Mouse (Mus musculus) G1E (cell line): Measurements from ENCODE around the gene Cdc42bpa. TPM values are rescaled to one million over a fixed set of nuclear protein-coding genes. Genes with fewer than 3 reads are reported as not detected.
A peak's percentile ranks its signal among the peaks of the same experiment; 100 is the strongest.

Source experiments
- ATAC-seq: 2 replicates; pipeline ENCODE4 v1.8.0; 2016; ENCODE audit warnings: mild to moderate bottlenecking; ENCODE audit not compliant: insufficient number of reproducible peaks, poor library complexity, low FRiP score, severe bottlenecking; ENCODE audit errors: extremely low read depth
- DNase-seq: peaks from one replicate; pipeline ENCODE4 v3.0.0; 2012; ENCODE audit warnings: low spot score
- H3K27me3 ChIP-seq: 2 replicates; pipeline ENCODE4 v1.6.1; 2012; ENCODE audit warnings: mild to moderate bottlenecking, low read length, inconsistent platforms; ENCODE audit not compliant: insufficient read depth
- H3K36me3 ChIP-seq: replicated peaks from 2 replicates; pipeline ENCODE3; 2012; ENCODE audit warnings: mild to moderate bottlenecking, inconsistent platforms
- H3K4me1 ChIP-seq: 2 replicates; pipeline ENCODE4 v1.6.1; 2012; ENCODE audit warnings: low read depth, low read length, inconsistent platforms, mixed read lengths; ENCODE audit not compliant: insufficient read depth
- H3K4me3 ChIP-seq: 2 replicates; pipeline ENCODE4 v1.5.1; 2012; ENCODE audit warnings: low read depth, mild to moderate bottlenecking, inconsistent platforms, low read length, moderate library complexity, mixed read lengths
- H3K9me3 ChIP-seq: replicated peaks from 2 replicates; pipeline ENCODE4 v1.6.1; 2012; ENCODE audit warnings: inconsistent platforms
- CTCF ChIP-seq: IDR thresholded peaks from 2 replicates; pipeline ENCODE4 v1.5.1; 2012; ENCODE audit warnings: low read depth, low read length, inconsistent platforms, mixed read lengths
- GATA1 ChIP-seq: IDR thresholded peaks from 2 replicates; pipeline ENCODE4 v1.6.1; 2012; ENCODE audit warnings: borderline replicate concordance, low read length, inconsistent platforms, mixed read lengths
- GATA2 ChIP-seq: IDR thresholded peaks from 2 replicates; pipeline ENCODE4 v1.6.1; 2012; ENCODE audit warnings: low read depth, low read length, inconsistent platforms, borderline replicate concordance
- POLR2AphosphoS5 ChIP-seq: IDR thresholded peaks from 2 replicates; pipeline ENCODE4 v1.6.1; 2012; ENCODE audit warnings: low read depth, low read length, inconsistent platforms; ENCODE audit not compliant: insufficient replicate concordance
- TAL1 ChIP-seq: conservative IDR thresholded peaks from 2 replicates; pipeline ENCODE4 v1.6.1; 2012; ENCODE audit warnings: low read depth, low read length, inconsistent platforms, mixed read lengths
- polyA plus RNA-seq: library from polyadenylated mRNA; stranded (reverse); fragments of >175 nt; gene quantifications from 2 replicates; pipeline ENCODE4 v1.2.3, GENCODE M21; 2012
- total RNA-seq, 2 experiments: library from RNA; stranded (forward) in 1 of 2; stranded (reverse) in 1 of 2; fragments of 200-1000 nt in 1 of 2; fragments of >200 nt in 1 of 2; fragmentation: Nextera tagmentation in 1 of 2; gene quantifications; 2 replicates each; pipeline ENCODE4 v1.2.3; 2014 to 2017

Gene Cdc42bpa
- total and polyA plus RNA-seq, 3 experiments, result 8.2 to 90.0 (median 28.2) TPM

DNA sequence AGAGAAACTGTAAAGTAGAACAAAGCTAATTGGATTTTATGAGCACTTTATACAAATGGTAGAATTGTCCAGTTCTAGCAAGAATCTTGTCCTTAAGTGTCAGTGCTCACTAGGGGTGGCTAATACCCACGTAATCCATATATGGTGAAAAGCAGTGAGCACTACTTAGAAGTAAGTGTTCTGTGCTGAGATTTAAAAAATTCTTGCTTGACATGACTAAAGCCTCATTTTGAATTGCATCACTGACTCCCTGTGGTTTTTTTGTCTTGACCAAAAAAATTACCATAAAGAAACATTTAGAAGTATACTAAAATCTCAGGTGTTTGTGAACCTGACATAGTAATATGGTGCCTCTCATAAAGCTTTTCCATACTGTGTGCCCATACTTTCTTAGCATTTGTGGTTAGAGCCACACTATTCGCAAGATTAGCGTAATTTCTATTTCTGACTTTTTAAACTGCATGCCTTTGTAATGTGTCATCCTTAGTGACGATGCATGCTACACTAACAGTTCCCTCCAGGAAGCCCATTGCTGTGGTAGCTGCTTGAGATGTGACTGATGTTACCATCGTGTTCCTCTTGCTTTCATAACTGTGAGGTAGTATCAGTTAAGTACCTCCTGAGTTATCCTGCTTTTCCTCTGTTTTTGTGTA, 9.6 kb downstream of the Cdc42bpa start:
- peaks cover 11% of the 10 kb centered on the region for H3K36me3 ChIP-seq
- no peak overlapping the region for H3K4me3 ChIP-seq
- peaks cover 10% of the 10 kb centered on the region for H3K4me1 ChIP-seq
- H3K27me3 ChIP-seq, result no peaks in the 10 kb centered on the region
- no peak for DNase-seq
- no peak for ATAC-seq
- TF ChIP-seq TAL1 (no peak), GATA2 (no peak), GATA1 (no peak), CTCF (no peak), POLR2AphosphoS5 (no peak)
- no peaks in the 10 kb centered on the region for H3K9me3 ChIP-seq

DNA sequence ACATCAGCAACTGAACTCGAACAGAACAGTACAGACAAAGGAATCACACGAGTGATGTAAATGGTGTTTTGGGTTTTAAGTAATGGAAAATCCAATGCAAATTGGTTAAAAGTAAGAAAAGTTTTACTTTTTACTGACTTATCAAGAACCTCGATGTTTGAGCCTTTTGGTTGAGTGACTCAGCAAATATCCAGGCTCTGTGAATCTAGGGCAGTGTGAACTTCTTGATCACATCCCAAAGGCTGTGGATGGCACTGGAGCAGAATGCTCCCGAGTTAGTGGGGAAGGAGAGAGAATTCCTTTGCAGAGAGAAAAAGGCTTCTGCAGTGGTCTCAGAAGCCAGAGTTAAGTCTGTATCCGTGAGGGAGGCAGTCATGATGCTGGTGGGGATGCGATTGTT, 14.7 kb downstream of the Cdc42bpa start:
- H3K27me3 ChIP-seq, result no peaks in the 10 kb centered on the region
- H3K36me3 ChIP-seq, result peaks cover 11% of the 10 kb centered on the region
- ATAC-seq (no peak), DNase-seq (no peak)
- H3K4me1 ChIP-seq, result peaks cover 23% of the 10 kb centered on the region
- H3K4me3 ChIP-seq, result no peak overlapping the region
- no peak for TF ChIP-seq TAL1
- no peak for TF ChIP-seq CTCF
- no peak for TF ChIP-seq POLR2AphosphoS5
- TF ChIP-seq GATA2, result no peak
- TF ChIP-seq GATA1, result no peak
- H3K9me3 ChIP-seq, result no peaks in the 10 kb centered on the region

- H3K27me3 ChIP-seq, result no peaks in the 10 kb centered on the region
- TF ChIP-seq CTCF (no peak), GATA1 (no peak), GATA2 (no peak)
- peaks cover 23% of the 10 kb centered on the region for H3K4me1 ChIP-seq
- peak overlapping the region; percentile 33; the same call in 1 of the 2 replicates for H3K4me3 ChIP-seq
- no peak for ATAC-seq
- no peaks in the 10 kb centered on the region for H3K9me3 ChIP-seq
- peaks cover 11% of the 10 kb centered on the region for H3K36me3 ChIP-seq
- DNase-seq, result no peak
Observed at GRCm38 (mm10) chr1:179975645-179976275, 15.5 kb downstream of the Cdc42bpa start.

GRCm38 (mm10) chr1:179977437-179977836, 17.2 kb downstream of the Cdc42bpa start:
- TF ChIP-seq POLR2AphosphoS5, result no peak
- TF ChIP-seq CTCF, result no peak
- TF ChIP-seq GATA2, result no peak
- TF ChIP-seq TAL1, result no peak
- no peak for TF ChIP-seq GATA1
- H3K9me3 ChIP-seq, result peaks cover 6% of the 10 kb centered on the region
- H3K4me1 ChIP-seq, result peaks cover 18% of the 10 kb centered on the region
- no peaks in the 10 kb centered on the region for H3K27me3 ChIP-seq
- DNase-seq, result no peak
- no peak overlapping the region for H3K4me3 ChIP-seq
- peaks cover 5% of the 10 kb centered on the region for H3K36me3 ChIP-seq
- no peak for ATAC-seq

DNA sequence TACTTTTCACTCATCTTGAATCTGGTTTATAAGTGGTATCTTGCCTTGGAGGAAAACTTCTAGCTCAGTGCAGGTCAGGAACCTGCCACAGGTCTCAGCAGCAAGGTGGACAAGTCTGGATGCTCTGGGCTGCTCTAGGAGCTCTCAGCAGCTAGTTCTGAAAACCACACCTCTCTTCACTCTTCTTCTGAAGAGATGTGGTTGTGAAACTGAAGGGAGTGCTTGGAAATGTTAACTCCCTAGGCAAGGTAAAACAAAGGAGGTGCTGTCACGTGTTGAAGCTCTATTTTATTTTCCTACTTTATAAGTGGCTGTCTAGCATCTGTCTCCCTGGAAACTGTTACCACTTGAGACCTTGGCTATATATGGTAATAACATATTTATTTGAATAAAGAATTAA, 18.5 kb downstream of the Cdc42bpa start:
- Histone ChIP-seq H3K36me3 (peaks cover under 1% of the 10 kb centered on the region), H3K9me3 (peaks cover 6% of the 10 kb centered on the region), H3K4me3 (no peak overlapping the region), H3K27me3 (no peaks in the 10 kb centered on the region), H3K4me1 (peaks cover 18% of the 10 kb centered on the region)
- no peak for TF ChIP-seq TAL1
- no peak for TF ChIP-seq POLR2AphosphoS5
- no peak for TF ChIP-seq CTCF
- no peak for TF ChIP-seq GATA2
- no peak for TF ChIP-seq GATA1
- no peak for DNase-seq
- ATAC-seq, result no peak

DNA sequence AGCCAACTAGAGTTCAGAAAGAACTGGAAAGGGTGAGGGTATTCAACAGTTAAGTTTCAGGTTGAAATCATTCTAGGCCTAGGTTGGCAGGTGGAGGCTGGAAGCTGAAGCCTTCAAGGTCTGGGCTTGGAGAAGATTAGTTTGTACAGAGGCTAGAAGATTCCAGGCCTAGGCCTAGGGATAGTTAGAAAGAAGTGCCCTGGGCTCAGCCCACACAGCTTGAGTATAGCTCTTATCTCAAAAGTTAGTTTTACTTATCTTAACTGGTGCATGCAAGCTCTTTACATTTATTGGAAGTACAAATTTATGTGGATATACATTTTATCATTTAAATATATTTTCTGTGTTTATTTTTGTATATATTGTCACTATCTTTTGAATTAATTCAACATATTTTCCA, 21.4 kb downstream of the Cdc42bpa start:
- TF ChIP-seq GATA2, result no peak
- no peak for TF ChIP-seq TAL1
- TF ChIP-seq POLR2AphosphoS5, result no peak
- TF ChIP-seq CTCF, result no peak
- no peak for TF ChIP-seq GATA1
- DNase-seq, result no peak
- ATAC-seq, result no peak
- Histone ChIP-seq H3K4me3 (no peak overlapping the region), H3K27me3 (no peaks in the 10 kb centered on the region), H3K36me3 (peaks cover 8% of the 10 kb centered on the region), H3K9me3 (peaks cover 6% of the 10 kb centered on the region), H3K4me1 (peaks cover 3% of the 10 kb centered on the region)

DNA sequence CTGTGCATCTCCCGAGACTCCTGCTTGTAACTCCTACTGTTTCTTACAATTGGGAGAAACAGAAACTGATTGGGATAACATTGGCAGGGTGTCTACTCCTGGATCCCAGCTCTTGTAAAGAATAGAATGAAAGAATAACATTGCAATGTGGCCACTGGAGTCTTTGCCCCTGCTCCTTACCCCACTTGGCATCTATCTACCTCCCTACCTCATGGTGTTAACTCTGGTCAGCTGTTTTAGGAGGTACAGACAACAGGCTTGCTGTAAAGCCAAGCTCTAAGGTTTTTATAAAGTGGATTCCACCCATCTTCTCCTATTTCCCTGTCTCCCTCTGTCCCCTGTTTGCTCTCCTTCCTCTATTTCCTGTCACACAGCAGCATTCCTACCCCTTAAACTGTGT, 21.9 kb downstream of the Cdc42bpa start:
- TF ChIP-seq CTCF, result no peak
- TF ChIP-seq POLR2AphosphoS5, result no peak
- no peak for TF ChIP-seq TAL1
- no peak for TF ChIP-seq GATA1
- TF ChIP-seq GATA2, result no peak
- ATAC-seq (no peak), DNase-seq (no peak)
- Histone ChIP-seq H3K27me3 (no peaks in the 10 kb centered on the region), H3K4me3 (no peak overlapping the region), H3K9me3 (peaks cover 6% of the 10 kb centered on the region), H3K4me1 (peaks cover 3% of the 10 kb centered on the region), H3K36me3 (peaks cover 10% of the 10 kb centered on the region)
